In the genomic region with DNA sequence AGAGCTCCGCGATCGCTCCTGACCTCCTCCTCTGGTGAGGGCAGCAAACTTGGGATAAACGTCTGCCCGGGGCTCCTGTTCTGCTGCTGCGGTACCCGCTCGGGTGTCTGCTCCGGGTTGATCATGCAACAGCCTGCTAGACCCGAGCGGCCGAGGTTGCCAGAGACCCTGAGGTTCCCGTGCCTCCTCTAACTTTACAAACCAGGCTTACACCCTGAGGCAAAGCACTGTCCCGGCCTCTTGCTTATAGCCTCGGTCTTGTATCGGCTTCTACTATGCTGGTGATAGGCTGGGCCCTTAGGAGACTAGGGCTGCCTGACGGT, we compare ENCODE assay signal across 9 mouse cellular contexts. TPM values are rescaled to one million over a fixed set of nuclear protein-coding genes. Genes with fewer than 3 reads are reported as not detected.
DNase-seq lines count a peak whose midpoint lies in the region; ATAC-seq lines count a peak whose summit lies in the region.
"Had no signal": no experiment of that assay in that cellular context is flagged by ENCODE, and none has a peak within 500 bp of the region (broad histone marks: within the 10 kb centered on the region; RNA-seq: fewer than 3 reads in every experiment).

No protein-coding gene starts in this region.

- peak overlapping the region; percentile 63 for H3K4me3 ChIP-seq in kidney, embryonic 14.5 days (ENCODE audit: low read length)
- peak overlapping the region; percentile 72 for H3K4me3 ChIP-seq in brown adipose tissue, adult 24 weeks (ENCODE audit: insufficient read depth, low read depth, low read length)
- H3K4me3 ChIP-seq in hindbrain, embryonic 14.5 days (replicated peaks; ENCODE audit: low read length): peak overlapping the region; percentile 79
- peak overlapping the region; percentile 84 for H3K4me3 ChIP-seq in midbrain, embryonic 14.5 days (replicated peaks; ENCODE audit: low read depth, low read length)

- no peaks in the 10 kb centered on the region for H3K36me3 ChIP-seq in kidney, embryonic 14.5 days (ENCODE audit: control insufficient read depth, insufficient read depth, low read length)
- H3K36me3 ChIP-seq in hindbrain, embryonic 14.5 days (replicated peaks; ENCODE audit: control insufficient read depth, insufficient read depth): no peaks in the 10 kb centered on the region
- no peaks in the 10 kb centered on the region for H3K36me3 ChIP-seq in midbrain, embryonic 14.5 days (ENCODE audit: control insufficient read depth, insufficient read depth, low read length)

- H3K4me1 ChIP-seq in kidney, embryonic 14.5 days (ENCODE audit: control insufficient read depth, insufficient read depth, low read length): peaks cover 28% of the 10 kb centered on the region
- peaks cover 11% of the 10 kb centered on the region for H3K4me1 ChIP-seq in brown adipose tissue, adult 24 weeks (ENCODE audit: control insufficient read depth, insufficient read depth, insufficient read length, low read length)
- peaks cover 46% of the 10 kb centered on the region for H3K4me1 ChIP-seq in hindbrain, embryonic 14.5 days (replicated peaks; ENCODE audit: control insufficient read depth, insufficient read depth, low read length)
- H3K4me1 ChIP-seq in midbrain, embryonic 14.5 days (ENCODE audit: control insufficient read depth, insufficient read depth, low read length): peaks cover 41% of the 10 kb centered on the region

- ATAC-seq in kidney, embryonic 14.5 days (ENCODE audit: low FRiP score, low TSS enrichment): 0 out of 2 replicates have a peak, but pooled peaks have one; percentile 10
- peak; percentile 25 for ATAC-seq in hindbrain, embryonic 14.5 days (ENCODE audit: low FRiP score)
- ATAC-seq in midbrain, embryonic 14.5 days (ENCODE audit: low FRiP score, low TSS enrichment): 0 out of 2 replicates have a peak, but pooled peaks have one; percentile 1

- DNase-seq in kidney, postnatal 14 days: no peak
- DNase-seq in hindbrain, embryonic 14.5 days (ENCODE audit: low spot score): no peak
- DNase-seq in midbrain, embryonic 14.5 days: peak; percentile 64
- DNase-seq in layer of hippocampus, adult 18-20 months (ENCODE audit: low spot score in 2 of 2): no peak
- no peak for DNase-seq in left cerebral cortex, adult 11 months (ENCODE audit: low spot score)
- no peak for DNase-seq in gastrocnemius, adult 18-20 months (ENCODE audit: low spot score)
- DNase-seq: gastrocnemius, postnatal 25 days had no signal

- H3K9ac ChIP-seq in kidney, embryonic 14.5 days (ENCODE audit: low read depth, low read length): peak overlapping the region; percentile 74
- H3K9ac ChIP-seq in hindbrain, embryonic 14.5 days: peak overlapping the region; percentile 81
- peak overlapping the region; percentile 91 for H3K9ac ChIP-seq in midbrain, embryonic 14.5 days (replicated peaks; ENCODE audit: low read length)

- H3K27me3 ChIP-seq in kidney, embryonic 14.5 days (ENCODE audit: control insufficient read depth, insufficient read depth, low read length): peaks cover 4% of the 10 kb centered on the region; the same call in 1 of the 2 replicates
- H3K27me3 ChIP-seq in hindbrain, embryonic 14.5 days (ENCODE audit: control insufficient read depth, insufficient read depth, low read length): peaks cover 9% of the 10 kb centered on the region
- no peaks in the 10 kb centered on the region for H3K27me3 ChIP-seq in midbrain, embryonic 14.5 days (ENCODE audit: control insufficient read depth, insufficient read depth, low read length)

- WGBS in kidney, embryonic 14.5 days: 1% methylated on average over 17 of the region's 17 CpGs
- WGBS in hindbrain, embryonic 14.5 days: 0% methylated on average over 16 of the region's 17 CpGs
- whole genome bisulfite sequencing in midbrain, embryonic 14.5 days: 1% methylated on average over 17 of the region's 17 CpGs

- H3K9me3 ChIP-seq in kidney, embryonic 14.5 days (ENCODE audit: control insufficient read depth, low read length): no peaks in the 10 kb centered on the region
- H3K9me3 ChIP-seq in hindbrain, embryonic 14.5 days (ENCODE audit: control insufficient read depth, low read length): no peaks in the 10 kb centered on the region
- no peaks in the 10 kb centered on the region for H3K9me3 ChIP-seq in midbrain, embryonic 14.5 days (ENCODE audit: control insufficient read depth, low read length)

- peak overlapping the region; percentile 99 for H3K4me2 ChIP-seq in kidney, embryonic 14.5 days (replicated peaks; ENCODE audit: low read depth, low read length)
- peak overlapping the region; percentile 89 for H3K4me2 ChIP-seq in hindbrain, embryonic 14.5 days (replicated peaks)
- H3K4me2 ChIP-seq in midbrain, embryonic 14.5 days (ENCODE audit: low read length): peak overlapping the region; percentile 92

- H3K27ac ChIP-seq in kidney, embryonic 14.5 days (ENCODE audit: low read depth, low read length): no peak overlapping the region
- no peak overlapping the region for H3K27ac ChIP-seq in brown adipose tissue, adult 24 weeks (replicated peaks; ENCODE audit: low read depth, low read length)
- H3K27ac ChIP-seq in hindbrain, embryonic 14.5 days: peak overlapping the region; percentile 77
- peak overlapping the region; percentile 88 for H3K27ac ChIP-seq in midbrain, embryonic 14.5 days (replicated peaks; ENCODE audit: low read depth, low read length)

RNA-seq across cellular contexts. Expression of gene Chst1, which starts 0.8 kb away (rescaled TPM):
- 5.0 and 6.4 TPM in 2 replicates for polyA plus RNA-seq in kidney, embryonic 14.5 days (2014; fragmentation: Nextera tagmentation; extraction: Ambion mirVana)
- 6.7 and 7.8 TPM in 2 replicates for polyA plus RNA-seq in brown adipose tissue, adult 24 weeks (2012; ENCODE audit: insufficient read depth, insufficient read length, missing spikeins)
- 20.0 and 26.1 TPM in 2 replicates for polyA plus RNA-seq in hindbrain, embryonic 14.5 days (2014; fragmentation: Nextera tagmentation; extraction: Ambion mirVana)
- 25.2 and 26.1 TPM in 2 replicates for polyA plus RNA-seq in midbrain, embryonic 14.5 days (2014; fragmentation: Nextera tagmentation; extraction: Ambion mirVana)
- 100 to 1,000 TPM; 307 to 312 TPM for total RNA-seq in layer of hippocampus, adult 18-20 months (2021)
- 1 to 10 TPM in 1 of 2 experiments, under 1 TPM in 1; 0.80 to 1.9 TPM for total RNA-seq in gastrocnemius, adult 18-20 months (2021)

Comparison
In these comparisons a context has a peak if more than half of its experiments do, and no peak if none do; other contexts are left out.
1. H3K27ac ChIP-seq: peak in hindbrain, embryonic 14.5 days (single experiment) and midbrain, embryonic 14.5 days (single experiment); none in kidney, embryonic 14.5 days (single experiment) and brown adipose tissue, adult 24 weeks (single experiment).
2. Peak in every context shown above with its lines, with median percentiles within 50 percentile points of each other: ATAC-seq, H3K4me2 ChIP-seq, H3K4me3 ChIP-seq and H3K9ac ChIP-seq.